Mouse (Mus musculus): ENCODE results near the gene Melk. TPM values are rescaled to one million over a fixed set of nuclear protein-coding genes. Genes with fewer than 3 reads are reported as not detected.

Melk gene
- polyA plus RNA-seq, 2 experiments = 22.8 to 29.9 TPM

GRCm38 (mm10) chr4:44281597-44282265 lies 18.9 kb upstream of the Melk start:
- no peaks in the 10 kb centered on the region for H3K9me3 ChIP-seq (ENCODE audit: control insufficient read depth, low read length)

GRCm38 (mm10) chr4:44292534-44292933 lies 8.1 kb upstream of the Melk start:
- ATAC-seq (ENCODE audit: low FRiP score, low read depth) (no peak), DNase-seq (ENCODE audit: low spot score) (peak; percentile 69)
- WGBS = 6% methylated on average over 7 of the region's 7 CpGs
- Histone ChIP-seq H3K4me1 (ENCODE audit: control insufficient read depth, insufficient read depth, low read length) (no peaks in the 10 kb centered on the region), H3K36me3 (ENCODE audit: control insufficient read depth, insufficient read depth, low read length) (no peaks in the 10 kb centered on the region), H3K27me3 (ENCODE audit: control insufficient read depth, insufficient read depth, low read length) (no peaks in the 10 kb centered on the region), H3K4me3 (replicated peaks; ENCODE audit: low read length) (no peak overlapping the region), H3K9me3 (ENCODE audit: control insufficient read depth, low read length) (no peaks in the 10 kb centered on the region), H3K27ac (replicated peaks; ENCODE audit: low read depth, low read length) (no peak overlapping the region), H3K4me2 (replicated peaks; ENCODE audit: low read depth, low read length, severe bottlenecking) (no peak overlapping the region), H3K9ac (ENCODE audit: low read depth, low read length, severe bottlenecking) (no peak overlapping the region)
- no peak for TF ChIP-seq POLR2A (IDR thresholded peaks at IDR 0.05; ENCODE audit: borderline replicate concordance, extremely low read depth, insufficient read depth, insufficient read length)

More at GRCm38 (mm10) chr4:44281597-44282265, 18.9 kb upstream of the Melk start:
- Histone ChIP-seq H3K9ac (ENCODE audit: low read depth, low read length, severe bottlenecking) (no peak overlapping the region), H3K4me3 (replicated peaks; ENCODE audit: low read length) (no peak overlapping the region), H3K27me3 (ENCODE audit: control insufficient read depth, insufficient read depth, low read length) (no peaks in the 10 kb centered on the region), H3K4me2 (replicated peaks; ENCODE audit: low read depth, low read length, severe bottlenecking) (no peak overlapping the region), H3K27ac (replicated peaks; ENCODE audit: low read depth, low read length) (no peak overlapping the region), H3K36me3 (ENCODE audit: control insufficient read depth, insufficient read depth, low read length) (no peaks in the 10 kb centered on the region), H3K4me1 (ENCODE audit: control insufficient read depth, insufficient read depth, low read length) (no peaks in the 10 kb centered on the region)
- no peak for ATAC-seq (ENCODE audit: low FRiP score, low read depth)
- DNase-seq (ENCODE audit: low spot score) = no peak
- no peak for TF ChIP-seq POLR2A (IDR thresholded peaks at IDR 0.05; ENCODE audit: borderline replicate concordance, extremely low read depth, insufficient read depth, insufficient read length)
- WGBS = 76% methylated on average over 7 of the region's 7 CpGs

GRCm38 (mm10) chr4:44295837-44296236 lies 4.8 kb upstream of the Melk start:
- Histone ChIP-seq H3K9ac (ENCODE audit: low read depth, low read length, severe bottlenecking) (no peak overlapping the region), H3K36me3 (ENCODE audit: control insufficient read depth, insufficient read depth, low read length) (no peaks in the 10 kb centered on the region), H3K27me3 (ENCODE audit: control insufficient read depth, insufficient read depth, low read length) (no peaks in the 10 kb centered on the region), H3K4me3 (replicated peaks; ENCODE audit: low read length) (no peak overlapping the region), H3K4me2 (replicated peaks; ENCODE audit: low read depth, low read length, severe bottlenecking) (no peak overlapping the region), H3K27ac (replicated peaks; ENCODE audit: low read depth, low read length) (no peak overlapping the region), H3K9me3 (ENCODE audit: control insufficient read depth, low read length) (no peaks in the 10 kb centered on the region), H3K4me1 (ENCODE audit: control insufficient read depth, insufficient read depth, low read length) (no peaks in the 10 kb centered on the region)
- WGBS = 42% methylated on average over 1 of the region's 1 CpGs
- DNase-seq (ENCODE audit: low spot score) = no peak
- ATAC-seq (ENCODE audit: low FRiP score, low read depth) = no peak
- TF ChIP-seq POLR2A (IDR thresholded peaks at IDR 0.05; ENCODE audit: borderline replicate concordance, extremely low read depth, insufficient read depth, insufficient read length) = no peak

- no peaks in the 10 kb centered on the region for H3K27me3 ChIP-seq (ENCODE audit: control insufficient read depth, insufficient read depth, low read length)
- no peak for DNase-seq (ENCODE audit: low spot score)
- ATAC-seq (ENCODE audit: low FRiP score, low read depth) = no peak
- H3K4me1 ChIP-seq (ENCODE audit: control insufficient read depth, insufficient read depth, low read length) = peaks cover 5% of the 10 kb centered on the region; the same call in 1 of the 2 replicates
- H3K36me3 ChIP-seq (ENCODE audit: control insufficient read depth, insufficient read depth, low read length) = peaks cover 38% of the 10 kb centered on the region
- H3K4me2 ChIP-seq (replicated peaks; ENCODE audit: low read depth, low read length, severe bottlenecking) = no peak overlapping the region
- WGBS = 91% methylated on average over 7 of the region's 7 CpGs
- no peak overlapping the region for H3K4me3 ChIP-seq (replicated peaks; ENCODE audit: low read length)
- no peak overlapping the region for H3K27ac ChIP-seq (replicated peaks; ENCODE audit: low read depth, low read length)
- no peaks in the 10 kb centered on the region for H3K9me3 ChIP-seq (ENCODE audit: control insufficient read depth, low read length)
- H3K9ac ChIP-seq (ENCODE audit: low read depth, low read length, severe bottlenecking) = no peak overlapping the region
- no peak for TF ChIP-seq POLR2A (IDR thresholded peaks at IDR 0.05; ENCODE audit: borderline replicate concordance, extremely low read depth, insufficient read depth, insufficient read length)
These were observed 5.9 kb downstream of the Melk start for GRCm38 (mm10) chr4:44306585-44306984.

GRCm38 (mm10) chr4:44310429-44310828 lies 9.8 kb downstream of the Melk start:
- DNase-seq (ENCODE audit: low spot score) (no peak), ATAC-seq (ENCODE audit: low FRiP score, low read depth) (no peak)
- Histone ChIP-seq H3K4me2 (replicated peaks; ENCODE audit: low read depth, low read length, severe bottlenecking) (no peak overlapping the region), H3K4me3 (replicated peaks; ENCODE audit: low read length) (no peak overlapping the region), H3K27ac (replicated peaks; ENCODE audit: low read depth, low read length) (no peak overlapping the region), H3K4me1 (ENCODE audit: control insufficient read depth, insufficient read depth, low read length) (no peaks in the 10 kb centered on the region), H3K9me3 (ENCODE audit: control insufficient read depth, low read length) (no peaks in the 10 kb centered on the region), H3K27me3 (ENCODE audit: control insufficient read depth, insufficient read depth, low read length) (no peaks in the 10 kb centered on the region), H3K9ac (ENCODE audit: low read depth, low read length, severe bottlenecking) (no peak overlapping the region), H3K36me3 (ENCODE audit: control insufficient read depth, insufficient read depth, low read length) (peaks cover 45% of the 10 kb centered on the region)
- WGBS = 80% methylated on average over 4 of the region's 4 CpGs
- no peak for TF ChIP-seq POLR2A (IDR thresholded peaks at IDR 0.05; ENCODE audit: borderline replicate concordance, extremely low read depth, insufficient read depth, insufficient read length)

Data from limb, embryonic 14.5 days (tissue).